Mouse (Mus musculus): Measurements from ENCODE around the gene Agpat3.

- TF ChIP-seq CTCF (IDR thresholded peaks at IDR 0.05; ENCODE audit: control insufficient read depth, insufficient read depth, insufficient read length) (no peak), MAX (IDR thresholded peaks at IDR 0.05) (no peak), MYOG (IDR thresholded peaks at IDR 0.05; ENCODE audit: control insufficient read depth, extremely low read depth, insufficient read length) (no peak), CEBPB (IDR thresholded peaks at IDR 0.05; ENCODE audit: low read depth) (no peak), MYOD1 (IDR thresholded peaks at IDR 0.05; ENCODE audit: control insufficient read depth, insufficient read length, low read depth) (no peak), USF1 (IDR thresholded peaks at IDR 0.05; ENCODE audit: low read depth) (no peak)
These were observed 46.9 kb upstream of the Agpat3 start for GRCm38 (mm10) chr10:78399090-78399657.

Data from C2C12 (cell line).